Mouse (Mus musculus) ES-E14 (cell line): ENCODE results near the gene Gm6904.
"Not testable (repeated sequence)": the region's sequence is repeated elsewhere in the genome, so short reads cannot be mapped to it uniquely, and the experiment has no call there.

Source experiments
- CHD2 ChIP-seq: IDR thresholded peaks from 2 replicates; pipeline ENCODE4 v1.6.1; 2014; ENCODE audit warnings: mild to moderate bottlenecking, low read depth, low read length, inconsistent platforms
- HCFC1 ChIP-seq: IDR thresholded peaks from 2 replicates; pipeline ENCODE4 v1.6.1; 2012; ENCODE audit warnings: low read length, inconsistent platforms, borderline replicate concordance; ENCODE audit not compliant: insufficient read depth
- MAFK ChIP-seq: IDR thresholded peaks from 2 replicates; pipeline ENCODE4 v1.6.1; 2014; ENCODE audit warnings: mild to moderate bottlenecking, low read depth, low read length, inconsistent platforms; ENCODE audit not compliant: insufficient read depth
- ZC3H11A ChIP-seq: IDR thresholded peaks from 2 replicates; pipeline ENCODE4 v1.6.1; 2012; ENCODE audit warnings: low read depth, mild to moderate bottlenecking, inconsistent platforms, low read length, borderline replicate concordance
- ZNF384 ChIP-seq: IDR thresholded peaks from 2 replicates; pipeline ENCODE4 v1.6.1; 2012; ENCODE audit warnings: low read depth, low read length, inconsistent platforms

- TF ChIP-seq MAFK, ZC3H11A, HCFC1, CHD2, ZNF384: not testable (repeated sequence)
These were observed 4.2 kb downstream of the Gm6904 start for GRCm38 (mm10) chr14:59255861-59256260.
